Mouse (Mus musculus): Measurements from ENCODE around the gene Enpp4.

Gene Enpp4

GRCm38 (mm10) chr17:44091512-44091911 is 14.1 kb downstream of the Enpp4 start:
- no peak for DNase-seq (ENCODE audit: low read depth, low spot score)

GRCm38 (mm10) chr17:44090916-44091315 is 14.7 kb downstream of the Enpp4 start:
- no peak for DNase-seq (ENCODE audit: low read depth, low spot score)

DNA sequence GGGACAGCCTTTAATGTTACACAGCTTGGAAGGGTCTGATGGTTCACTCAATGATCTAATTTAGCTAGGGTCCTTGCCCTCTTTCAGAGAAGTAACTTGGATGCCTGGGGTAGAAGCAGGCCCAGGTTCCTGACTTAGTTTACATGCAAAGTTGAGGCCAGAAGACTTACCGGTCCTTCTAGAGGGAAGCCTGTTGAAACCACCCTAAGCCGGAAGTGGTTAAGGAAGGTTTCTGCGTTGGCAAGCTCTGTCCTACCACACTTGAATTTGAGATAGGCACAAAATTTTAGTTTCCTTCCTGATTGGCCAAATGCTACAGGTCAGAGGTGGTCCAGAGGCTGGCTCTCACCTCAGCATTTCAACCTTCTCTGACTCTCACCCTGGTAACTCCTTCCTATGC is 17.4 kb downstream of the Enpp4 start:
- no peak for DNase-seq (ENCODE audit: low read depth, low spot score)

DNA sequence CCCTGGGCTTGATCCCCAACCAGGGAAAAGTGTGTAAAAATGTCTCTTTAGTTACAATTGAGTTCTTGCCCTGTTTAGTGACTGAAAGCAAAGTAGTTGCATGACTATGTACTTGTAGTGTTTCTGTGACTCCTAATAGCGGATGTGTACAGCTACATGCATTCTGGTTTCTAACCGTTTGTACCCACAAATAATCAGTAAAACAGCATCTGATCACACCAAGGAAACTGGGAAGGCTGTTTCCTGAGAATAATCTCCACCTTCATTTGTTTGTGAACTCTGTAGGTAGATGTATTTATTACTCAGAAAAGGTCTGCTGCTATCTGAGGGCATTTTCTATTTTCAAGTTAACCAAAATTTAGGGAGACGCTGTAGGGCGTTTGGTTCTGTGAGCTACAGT is 22.5 kb downstream of the Enpp4 start:
- no peak for DNase-seq (ENCODE audit: low read depth, low spot score)

DNA sequence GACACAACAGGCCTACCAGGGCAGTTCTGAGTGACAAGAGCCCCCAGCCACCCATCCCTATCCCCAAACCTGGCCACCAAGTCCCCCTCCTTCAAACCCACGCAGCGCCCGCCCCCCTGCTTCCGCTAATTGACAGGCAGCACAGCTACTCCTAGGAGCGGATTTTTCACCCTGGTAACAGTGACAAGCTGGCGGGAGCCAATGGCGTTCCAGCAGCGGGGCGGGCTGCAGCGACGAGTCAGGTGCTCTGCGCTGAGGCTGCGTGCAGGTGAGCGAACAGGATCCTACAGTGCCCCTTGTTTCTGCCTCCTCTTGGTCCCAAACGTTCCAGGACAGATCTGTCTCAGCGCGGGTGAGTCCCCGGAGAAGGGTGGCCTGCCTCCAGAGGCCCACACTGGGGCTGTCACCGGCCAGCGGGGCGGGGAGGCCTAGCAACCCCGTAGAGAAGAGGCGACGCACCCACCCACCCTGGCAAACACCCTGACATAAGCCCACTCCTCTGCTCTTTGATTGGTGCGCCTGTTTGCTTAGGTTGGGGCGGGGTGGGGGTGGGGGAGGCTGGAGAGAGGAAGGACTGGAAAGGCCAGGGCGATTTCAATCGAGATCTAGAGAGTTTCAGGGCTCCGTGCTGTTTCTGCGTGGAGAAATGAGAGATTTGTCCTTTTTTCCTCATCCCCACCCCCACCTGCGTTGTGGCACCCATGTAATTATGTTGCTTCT is 26.8 kb downstream of the Enpp4 start, which contains the start of gene Enpp5:
TSS of gene Enpp5 (plus strand) at position 183 of the 720 bp plus-strand sequence.
- DNase-seq (ENCODE audit: low read depth, low spot score): peak; percentile 68

GRCm38 (mm10) chr17:44077843-44078160 is 27.8 kb downstream of the Enpp4 start:
- DNase-seq (ENCODE audit: low read depth, low spot score): no peak

DNA sequence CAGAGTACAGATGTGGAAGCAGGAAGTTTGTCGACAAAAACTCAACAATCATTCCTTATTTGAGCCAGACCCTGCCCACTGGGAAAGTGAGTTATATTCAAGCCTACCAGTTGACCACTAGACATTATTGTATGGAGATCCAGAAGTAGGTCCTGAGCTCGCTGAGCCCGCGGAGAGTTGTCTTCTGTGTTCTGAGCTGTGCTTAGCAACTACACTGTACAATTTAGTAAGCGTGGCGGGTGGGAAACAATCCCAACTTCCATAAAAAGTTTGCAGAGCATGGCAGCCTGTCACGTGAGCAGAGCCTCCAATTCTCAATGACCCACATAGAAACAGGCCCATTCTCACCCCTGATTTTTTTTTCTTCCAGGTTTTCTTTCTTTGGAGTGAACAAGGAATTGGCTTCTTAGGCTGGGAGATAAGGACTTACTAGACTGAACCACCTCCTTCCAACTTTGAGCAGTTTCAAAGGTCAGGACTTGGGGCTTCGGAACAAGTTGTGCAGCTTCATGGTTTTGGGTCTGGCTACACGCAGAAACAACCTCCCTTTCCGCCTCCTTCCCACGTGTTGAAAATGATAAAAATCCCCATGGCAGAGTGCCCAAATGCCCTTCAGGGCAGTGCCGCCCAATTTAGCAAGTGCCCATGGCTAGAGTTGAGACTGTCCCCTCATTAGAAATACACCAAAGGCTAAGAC is 28.3 kb downstream of the Enpp4 start:
- no peak for DNase-seq (ENCODE audit: low read depth, low spot score)

DNA sequence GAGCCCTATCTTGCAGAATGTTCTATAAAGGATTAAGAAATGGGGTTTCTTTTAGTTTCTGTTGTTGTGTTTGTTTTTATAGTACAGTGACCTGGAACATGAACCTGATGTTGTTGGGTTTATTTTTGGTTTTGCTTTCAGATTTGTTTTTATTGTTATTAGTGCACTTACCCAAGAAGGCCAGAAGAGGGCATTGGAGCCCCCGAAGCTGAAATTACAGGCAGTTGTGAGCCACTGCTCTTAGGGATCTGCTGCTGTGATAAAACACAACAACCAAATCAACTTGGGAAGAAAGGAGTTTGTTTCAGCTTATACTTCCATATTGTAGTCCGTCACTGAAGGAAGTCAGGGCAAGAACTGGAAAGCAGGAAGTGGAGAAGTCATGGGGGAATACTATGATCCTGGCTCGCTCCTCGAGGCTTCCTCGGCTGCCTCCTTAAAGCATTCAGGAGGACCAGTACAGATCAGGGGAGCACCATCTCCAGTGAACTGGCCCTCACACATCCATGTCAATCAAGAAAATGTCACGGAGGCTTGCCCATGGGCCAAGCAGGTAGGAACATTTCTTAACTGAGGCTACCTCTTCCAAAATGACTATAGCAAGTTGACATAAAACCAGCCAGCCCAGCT is 29.4 kb downstream of the Enpp4 start:
- DNase-seq (ENCODE audit: low read depth, low spot score): peak; percentile 31

GRCm38 (mm10) chr17:44075601-44076000 is 30.0 kb downstream of the Enpp4 start:
- DNase-seq (ENCODE audit: low read depth, low spot score): no peak

- DNase-seq (ENCODE audit: low read depth, low spot score): no peak
Observed at GRCm38 (mm10) chr17:44071680-44072079, 33.9 kb downstream of the Enpp4 start.

- DNase-seq (ENCODE audit: low read depth, low spot score): no peak
Observed at GRCm38 (mm10) chr17:44068876-44069275, 36.7 kb downstream of the Enpp4 start.

- DNase-seq (ENCODE audit: low read depth, low spot score): no peak
Observed at GRCm38 (mm10) chr17:44061289-44061890, 44.2 kb downstream of the Enpp4 start.

GRCm38 (mm10) chr17:44060781-44061180 is 44.8 kb downstream of the Enpp4 start:
- no peak for DNase-seq (ENCODE audit: low read depth, low spot score)

- DNase-seq (ENCODE audit: low read depth, low spot score): no peak
Observed at GRCm38 (mm10) chr17:44058145-44058544, 47.5 kb downstream of the Enpp4 start.

DNA sequence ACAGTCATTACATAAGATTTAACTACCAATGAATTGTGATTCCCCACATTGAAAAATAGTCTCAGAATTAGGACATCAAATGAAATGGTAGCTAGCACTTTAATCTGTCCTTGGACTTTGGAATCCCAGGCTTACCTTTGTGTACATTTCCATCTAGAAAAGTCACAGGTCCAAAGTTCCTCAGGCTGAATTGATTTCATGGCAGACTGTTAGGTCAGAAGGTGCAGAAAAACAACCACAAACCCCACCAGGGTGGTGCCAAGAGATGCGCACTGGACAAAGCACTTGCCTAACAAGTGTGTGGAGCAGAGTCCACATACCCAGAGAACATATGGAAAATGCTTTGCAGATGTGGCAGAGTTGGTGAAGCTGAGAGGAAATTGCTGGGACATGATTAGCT is 48.5 kb downstream of the Enpp4 start:
- DNase-seq (ENCODE audit: low read depth, low spot score): no peak

DNA sequence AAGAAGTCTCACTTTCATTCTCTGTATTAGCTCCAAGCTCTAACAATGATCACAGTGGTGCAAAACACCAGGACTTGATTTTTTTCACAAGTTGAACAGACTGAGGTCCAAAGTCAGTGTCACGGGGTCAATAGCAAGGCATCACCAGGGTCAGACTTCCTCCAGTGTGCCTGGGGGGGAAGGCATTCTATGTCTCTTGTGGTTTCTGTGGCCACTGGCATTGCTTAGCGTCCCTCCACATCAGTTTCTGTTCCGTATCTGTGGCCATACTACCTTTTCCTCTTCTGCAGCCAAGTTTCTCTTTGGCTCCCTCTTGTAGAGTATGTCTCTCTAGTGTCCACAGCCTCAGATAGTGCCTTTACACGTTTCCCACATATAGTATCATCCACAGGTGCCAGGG is 52.2 kb downstream of the Enpp4 start:
- DNase-seq (ENCODE audit: low read depth, low spot score): no peak

Data from mesoderm, embryonic 11.5 days (tissue).